Mouse (Mus musculus): Measurements from ENCODE around the gene Arl8b.

The Arl8b gene

DNA sequence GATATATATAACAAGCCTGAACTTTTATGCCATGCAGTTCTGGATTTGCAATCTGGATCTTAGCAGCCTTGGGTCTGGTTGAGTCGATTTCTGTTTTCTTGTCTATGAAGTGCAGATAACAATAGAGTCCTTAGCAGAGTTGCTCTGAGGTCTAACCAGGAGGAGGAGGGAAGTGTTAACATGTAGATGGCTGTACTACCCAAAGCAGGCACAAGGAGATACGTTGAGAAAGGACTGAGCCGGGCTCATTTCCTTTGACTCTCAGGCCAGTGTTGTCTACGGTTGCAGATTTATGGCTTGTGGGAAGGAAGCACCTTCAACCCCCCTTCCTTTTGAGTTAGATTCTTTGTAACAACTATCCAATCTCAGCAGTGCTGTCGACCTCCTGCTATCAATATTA is 1.9 kb downstream of the Arl8b start:
- peak in 1 of 2 experiments; percentile 15 for DNase-seq

GRCm38 (mm10) chr6:108785551-108785950 is 2.7 kb downstream of the Arl8b start:
- DNase-seq, result no peak

GRCm38 (mm10) chr6:108791498-108791897 is 8.6 kb downstream of the Arl8b start:
- DNase-seq, result no peak

DNA sequence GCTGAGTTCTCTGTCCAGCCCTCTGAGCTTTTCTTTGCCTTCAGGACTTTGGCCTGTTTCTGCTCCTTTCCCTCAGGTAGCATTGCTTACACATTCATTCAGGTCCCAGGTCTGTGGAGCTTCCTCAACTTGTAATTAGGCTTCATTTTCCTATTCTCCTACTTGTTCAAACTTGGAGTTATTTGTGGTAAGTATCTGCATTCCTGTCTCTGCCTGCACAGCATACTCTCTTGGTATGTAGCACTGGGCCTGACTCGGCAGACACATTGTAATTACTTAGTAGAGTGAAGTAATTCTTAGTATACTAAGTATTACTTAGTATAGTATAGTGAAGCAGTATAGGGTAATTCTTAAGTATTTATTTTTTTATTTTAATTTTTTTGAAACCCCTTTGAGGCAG is 13.0 kb downstream of the Arl8b start:
- no peak for DNase-seq

DNA sequence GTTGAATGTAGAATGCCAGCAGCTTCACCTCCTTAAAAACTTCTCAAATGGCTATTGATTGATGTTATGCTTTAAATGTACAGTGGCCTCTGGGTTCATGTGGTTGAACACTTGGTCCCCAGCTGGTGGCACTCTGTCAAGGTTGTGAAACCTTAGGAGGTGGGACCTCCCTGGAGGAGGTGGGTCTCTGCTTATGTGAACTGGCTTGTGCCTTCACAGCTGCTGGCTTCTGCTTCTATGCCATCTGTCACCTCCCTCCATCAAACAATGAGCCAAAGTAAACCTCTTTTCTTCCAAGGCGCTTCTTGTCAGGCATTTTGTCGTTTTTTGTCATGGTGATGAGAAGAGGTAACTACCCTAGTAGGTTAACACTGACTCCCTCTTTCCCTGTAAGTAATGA is 13.8 kb downstream of the Arl8b start:
- peak in 1 of 2 experiments; percentile 22 for DNase-seq

DNA sequence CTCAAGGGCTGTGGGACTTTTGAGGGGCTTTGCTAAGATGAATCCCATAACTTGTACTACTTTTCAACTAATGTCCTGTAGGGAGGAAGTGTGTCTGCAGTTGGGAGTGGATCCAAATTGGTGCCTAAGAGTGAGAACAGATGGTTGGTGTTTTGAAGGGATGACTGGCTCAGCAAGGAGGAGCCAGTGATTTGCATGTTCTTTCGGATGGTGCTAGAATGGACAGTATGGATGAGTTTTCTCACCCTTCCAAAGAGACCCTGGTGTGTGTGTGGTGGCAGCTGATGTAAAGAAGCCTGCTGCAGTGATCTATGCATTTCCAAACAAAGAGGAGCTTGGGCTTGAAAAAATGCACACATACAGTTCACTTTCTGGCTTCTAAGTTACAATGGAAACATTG is 22.3 kb downstream of the Arl8b start:
- DNase-seq, result peak in 1 of 2 experiments; percentile 22

DNA sequence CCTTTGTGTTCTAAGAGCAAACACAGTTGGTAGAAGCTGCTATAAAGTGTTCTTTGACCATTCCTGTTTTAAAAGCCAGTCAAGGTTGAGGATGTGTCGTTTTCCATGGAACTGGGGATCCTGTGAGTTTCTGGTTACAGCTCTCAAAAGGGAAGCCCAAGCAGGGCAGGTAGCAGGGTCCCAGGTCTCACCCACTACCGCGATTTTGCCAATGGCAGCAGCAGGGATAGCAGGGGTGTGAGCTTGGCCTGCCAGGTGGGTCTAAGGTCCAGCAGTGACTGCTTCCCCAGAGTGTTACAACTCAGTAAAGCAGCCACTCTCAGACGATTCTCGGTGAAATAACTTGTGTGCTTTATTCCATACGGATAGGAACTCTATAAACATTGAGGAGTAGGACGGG is 23.0 kb downstream of the Arl8b start:
- no peak for DNase-seq

DNA sequence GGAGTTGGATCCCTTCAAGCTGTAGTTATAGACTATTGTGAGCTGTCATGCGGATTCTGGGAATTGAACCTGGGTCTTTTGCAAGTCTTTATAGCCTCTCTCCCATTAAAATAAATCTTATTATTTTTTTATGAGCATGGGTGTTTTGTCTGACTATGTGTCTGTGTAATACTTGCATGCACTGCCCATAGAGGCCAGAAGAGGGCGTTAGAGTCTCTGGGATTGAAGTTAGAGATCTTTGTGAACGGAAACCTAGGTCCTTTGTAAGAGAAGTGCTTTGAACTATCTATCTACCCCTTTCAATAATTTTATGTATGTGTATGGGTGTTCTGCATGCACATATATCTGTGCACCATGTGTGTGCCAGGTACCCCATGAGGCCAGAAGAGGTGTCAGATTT is 24.5 kb downstream of the Arl8b start:
- DNase-seq, result no peak

- DNase-seq, result no peak
These were observed 25.9 kb downstream of the Arl8b start for GRCm38 (mm10) chr6:108808786-108809185.

DNA sequence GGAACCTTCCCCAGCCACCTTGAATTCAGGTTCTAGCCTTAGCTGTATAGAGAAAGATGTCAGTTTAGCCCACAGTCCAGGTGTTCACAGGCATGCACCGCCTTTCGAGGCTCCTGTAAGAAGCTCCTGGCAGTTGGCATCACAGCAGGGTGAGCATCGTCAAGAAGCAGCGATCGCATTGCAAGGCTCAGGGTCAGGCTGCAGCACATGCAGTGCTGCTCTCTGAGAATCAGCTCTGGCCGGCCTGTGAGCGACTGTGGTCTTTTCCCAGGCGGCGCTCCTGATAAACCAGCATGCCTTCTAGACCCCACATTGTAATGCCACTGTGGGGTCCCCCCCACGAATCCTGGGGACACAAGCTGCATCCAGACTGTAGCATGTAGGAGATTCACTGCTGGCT is 27.3 kb downstream of the Arl8b start:
- DNase-seq, result no peak

DNA sequence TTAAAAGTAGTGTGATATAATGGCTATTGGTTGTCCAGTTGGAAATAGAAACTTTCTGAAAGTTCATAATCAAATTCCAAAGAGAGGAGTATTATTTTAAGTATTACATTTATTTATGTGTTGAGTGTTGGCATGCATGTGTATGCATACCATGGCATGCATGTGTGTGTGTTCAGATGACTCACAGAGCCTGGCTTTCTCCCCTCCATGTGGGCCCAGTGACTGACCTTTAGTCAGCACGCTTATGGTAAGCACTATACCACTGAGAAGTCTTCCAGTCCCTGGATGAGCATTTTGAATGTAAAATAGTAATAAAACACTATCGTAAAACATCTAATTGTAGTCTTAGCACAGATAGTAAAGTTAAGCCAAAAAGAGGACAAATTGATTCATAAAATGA is 29.2 kb downstream of the Arl8b start:
- no peak for DNase-seq

DNA sequence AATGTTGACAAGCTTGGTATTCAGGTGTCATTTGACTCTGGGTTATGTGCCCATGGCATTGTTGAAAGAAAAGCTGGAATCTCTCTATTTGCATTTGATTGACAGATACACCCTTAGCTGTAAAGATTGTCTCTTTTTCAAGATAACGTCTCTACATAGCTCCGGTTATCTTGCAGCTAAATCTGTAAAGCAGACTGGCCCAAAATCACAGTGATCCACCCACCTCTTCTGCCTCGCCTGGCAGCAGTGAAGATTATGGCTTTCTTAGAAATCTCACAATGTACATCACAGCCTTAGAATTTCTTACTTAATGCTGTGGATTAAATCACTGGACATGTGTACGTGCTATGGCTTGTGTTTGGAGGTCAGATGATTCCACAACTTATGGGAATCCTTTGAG is 34.6 kb downstream of the Arl8b start:
- DNase-seq, result no peak

DNA sequence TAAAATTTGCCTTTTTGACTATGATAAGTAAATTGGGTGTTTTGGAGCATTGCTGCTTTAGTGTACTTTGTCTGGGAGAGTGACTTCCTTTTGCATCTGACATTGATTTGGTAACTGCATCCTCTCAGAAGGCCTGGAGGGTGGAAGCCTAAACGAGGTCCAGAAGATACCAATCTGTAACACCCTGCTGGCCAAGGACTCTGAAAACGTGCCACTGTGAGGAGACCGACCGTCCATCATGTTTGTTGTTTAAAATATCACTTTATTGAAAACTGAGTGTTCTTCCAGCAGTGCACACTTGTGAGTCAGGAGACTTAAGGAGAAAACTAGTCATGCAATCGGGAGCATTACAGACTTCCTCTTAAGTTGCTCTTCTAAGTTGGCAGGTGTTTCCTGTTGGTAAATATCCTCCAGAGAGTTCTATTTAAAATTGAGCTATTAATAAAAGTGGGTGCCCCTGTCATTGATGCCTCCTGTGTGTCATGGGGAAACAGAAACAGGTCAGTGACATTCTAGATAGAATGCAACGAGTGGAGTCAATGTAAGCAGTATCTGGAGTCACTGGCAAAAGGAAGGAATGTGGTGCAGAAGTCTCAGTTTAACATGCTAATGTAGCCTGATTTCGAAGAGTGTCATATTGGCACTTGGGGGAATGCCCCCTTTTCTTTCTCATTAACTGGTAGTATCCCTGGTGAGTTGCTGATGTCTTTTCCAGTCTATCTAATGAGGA is 42.1 kb downstream of the Arl8b start:
- no peak for DNase-seq

DNA sequence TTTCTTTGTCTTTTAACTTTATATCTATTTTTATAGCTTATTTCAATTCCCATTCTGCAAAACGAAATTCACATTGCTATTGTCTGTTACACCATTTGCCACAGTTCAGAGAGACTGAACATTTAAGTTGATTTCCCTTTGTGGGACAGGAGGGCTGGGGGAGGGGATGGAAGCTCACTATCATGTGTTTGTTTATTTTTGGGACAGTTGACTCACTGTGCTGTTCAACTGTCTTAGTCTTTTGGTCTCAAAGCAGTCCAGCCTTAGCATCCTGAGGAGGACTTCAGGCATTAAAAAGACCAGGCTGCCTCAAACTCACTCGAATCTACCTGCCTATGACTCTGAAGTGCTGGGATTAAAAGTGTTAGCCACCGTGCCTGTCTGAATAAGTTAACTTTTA is 43.2 kb downstream of the Arl8b start:
- DNase-seq, result no peak

DNA sequence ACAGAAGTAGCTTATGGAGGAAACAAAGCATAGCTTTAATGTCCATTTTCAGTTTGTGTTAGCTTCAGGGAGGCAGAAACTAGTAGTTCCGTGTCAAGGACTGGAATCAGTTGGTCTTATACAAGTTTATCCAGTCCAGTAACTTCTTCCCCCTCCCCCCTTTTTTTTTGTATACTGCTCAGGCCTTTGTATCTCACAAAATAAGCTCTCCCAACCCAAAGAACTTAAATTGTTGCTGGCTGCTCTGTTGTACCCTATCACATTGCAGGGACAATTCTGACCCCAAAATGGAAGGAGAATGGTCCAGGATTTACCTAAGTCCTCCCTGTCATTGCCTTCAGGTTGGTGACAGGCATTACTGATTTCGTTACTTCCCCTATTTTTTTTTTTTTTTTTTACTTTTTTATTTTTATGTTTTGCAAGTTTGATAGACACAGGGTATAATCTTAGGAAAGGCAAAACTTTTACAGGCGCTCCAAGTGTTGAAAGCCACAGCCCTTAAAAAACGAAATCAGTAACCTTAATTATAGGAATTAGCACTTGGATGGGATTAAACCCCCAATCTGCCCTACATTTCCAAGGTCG is 44.5 kb downstream of the Arl8b start:
- no peak for DNase-seq

DNA sequence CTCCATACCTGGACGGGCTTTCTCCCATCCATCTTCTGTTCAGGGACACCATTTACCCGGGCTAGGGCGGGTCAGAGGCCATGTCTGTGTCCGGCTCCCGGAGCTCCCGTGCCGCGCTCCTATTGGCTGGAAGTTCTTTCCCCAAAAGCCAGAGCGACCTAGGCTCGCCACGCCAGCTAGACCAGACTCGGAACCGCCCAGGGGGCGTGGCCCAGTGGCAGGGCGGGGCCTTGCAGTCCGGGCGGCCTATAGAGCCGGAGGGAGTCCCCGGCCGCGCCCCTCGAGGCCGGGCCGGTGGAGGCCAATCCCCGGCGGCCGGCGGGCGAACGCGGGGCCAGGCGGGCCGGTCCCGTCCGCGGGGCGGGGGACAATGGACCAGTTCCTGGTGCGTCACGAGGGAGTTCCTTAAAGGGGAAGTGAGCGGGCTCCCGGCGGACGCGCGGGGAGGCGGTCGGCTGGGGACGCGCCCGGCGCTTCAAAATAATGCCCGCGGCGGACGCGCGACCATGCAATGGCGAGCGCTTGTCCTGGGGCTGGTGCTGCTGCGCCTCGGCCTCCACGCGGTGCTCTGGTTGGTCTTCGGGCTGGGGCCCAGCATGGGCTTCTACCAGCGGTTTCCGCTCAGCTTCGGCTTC is 45.5 kb downstream of the Arl8b start, which contains the start of gene Edem1:
TSS of gene Edem1 (plus strand) at position 408 of the 635 bp plus-strand sequence.
- DNase-seq, result peak; percentile 99

- peak; percentile 55 to 68 for DNase-seq
These were observed 46.0 kb downstream of the Arl8b start for GRCm38 (mm10) chr6:108828872-108829271.

GRCm38 (mm10) chr6:108829386-108830370 is 46.8 kb downstream of the Arl8b start:
- peak; percentile 18 to 35 for DNase-seq

- DNase-seq, result no peak
These were observed 49.3 kb downstream of the Arl8b start for GRCm38 (mm10) chr6:108832170-108832569.

DNA sequence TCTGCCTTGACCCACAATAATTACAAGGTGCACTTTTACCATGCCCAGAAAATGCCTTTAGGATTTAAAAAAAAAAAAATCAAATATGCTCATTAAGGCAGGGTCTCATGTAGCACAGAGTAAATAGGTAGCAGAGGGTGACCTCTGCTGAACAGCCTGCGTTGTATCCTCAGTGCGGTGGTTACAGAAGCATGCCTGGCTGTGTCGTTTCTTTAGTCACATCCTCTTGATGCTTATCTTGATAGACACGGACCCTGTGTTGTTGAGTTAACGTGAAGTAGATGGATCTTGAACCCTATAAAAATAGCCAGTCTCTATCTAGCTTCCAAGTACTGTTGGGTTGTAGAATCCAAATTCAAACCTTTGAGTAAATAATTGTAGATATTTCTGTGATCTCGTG is 50.1 kb downstream of the Arl8b start:
- no peak for DNase-seq

GRCm38 (mm10) chr6:108833963-108834697 is 51.2 kb downstream of the Arl8b start:
- DNase-seq, result no peak
